Mouse (Mus musculus): ENCODE measurements around the gene Rcan2.

GRCm38 (mm10) chr17:44060781-44061180 is 259.6 kb downstream of the Rcan2 start:
- TF ChIP-seq CTCF (IDR thresholded peaks at IDR 0.05; ENCODE audit: low read depth) (no peak), EP300 (IDR thresholded peaks at IDR 0.05; ENCODE audit: low read depth) (no peak)
